Comparison of ENCODE assay signal across 8 mouse cellular contexts in genomic region chr4:106939223-106939918, GRCm38 (mm10). TPM values are rescaled to one million over a fixed set of nuclear protein-coding genes. Genes with fewer than 3 reads are reported as not detected.
DNase-seq lines count a peak whose midpoint lies in the region; ATAC-seq lines count a peak whose summit lies in the region.

No protein-coding gene starts in this region.

- H3K27me3 ChIP-seq in heart, embryonic 15.5 days: no peaks in the 10 kb centered on the region
- no peaks in the 10 kb centered on the region for H3K27me3 ChIP-seq in midbrain, embryonic 12.5 days

- DNase-seq in urinary bladder, postnatal 14 days (ENCODE audit: low spot score): peak; percentile 63
- DNase-seq in urinary bladder, adult 2 months (ENCODE audit: low spot score): no peak
- DNase-seq in cerebellum, adult 9-11 months: peak; percentile 86
- DNase-seq in kidney, postnatal 25 days: peak; percentile 88 to 93
- no peak for DNase-seq in c-Kit-positive CD71-positive TER-119-positive erythroid progenitor cells, embryonic 14.5 days (ENCODE audit: low spot score)

- no peak overlapping the region for H3K4me2 ChIP-seq in heart, embryonic 15.5 days
- peak overlapping the region; percentile 38 for H3K4me2 ChIP-seq in midbrain, embryonic 12.5 days (replicated peaks)

- 0 out of 2 replicates have a peak overlapping the region, but pooled peaks have one; percentile 24 for H3K9ac ChIP-seq in heart, embryonic 15.5 days
- H3K9ac ChIP-seq in midbrain, embryonic 12.5 days (replicated peaks): peak overlapping the region; percentile 47; the same call in 1 of the 2 replicates

- no peak overlapping the region for H3K4me3 ChIP-seq in heart, embryonic 15.5 days
- H3K4me3 ChIP-seq in midbrain, embryonic 12.5 days: 0 out of 2 replicates have a peak overlapping the region, but pooled peaks have one; percentile 8

- H3K36me3 ChIP-seq in heart, embryonic 15.5 days: no peaks in the 10 kb centered on the region
- H3K36me3 ChIP-seq in midbrain, embryonic 12.5 days: peaks cover 5% of the 10 kb centered on the region; the same call in 1 of the 2 replicates

- peak overlapping the region; percentile 72 for H3K27ac ChIP-seq in heart, embryonic 15.5 days
- peak overlapping the region; percentile 96 for H3K27ac ChIP-seq in midbrain, embryonic 12.5 days (replicated peaks)

- no peaks in the 10 kb centered on the region for H3K9me3 ChIP-seq in heart, embryonic 15.5 days (replicated peaks)
- no peaks in the 10 kb centered on the region for H3K9me3 ChIP-seq in midbrain, embryonic 12.5 days

- H3K4me1 ChIP-seq in heart, embryonic 15.5 days (replicated peaks): peaks cover 89% of the 10 kb centered on the region
- H3K4me1 ChIP-seq in midbrain, embryonic 12.5 days: peaks cover 98% of the 10 kb centered on the region

- 24% methylated on average over 6 of the region's 6 CpGs for WGBS in heart, embryonic 15.5 days
- 8% methylated on average over 6 of the region's 6 CpGs for WGBS in midbrain, embryonic 12.5 days

- peak; percentile 59 for ATAC-seq in heart, embryonic 15.5 days (replicated peaks; ENCODE audit: insufficient number of reproducible peaks, insufficient read depth, low FRiP score, low read depth)
- peak; percentile 85 for ATAC-seq in midbrain, embryonic 12.5 days (ENCODE audit: low FRiP score, low read depth)
- no peak for ATAC-seq in activated CD4-positive, CD25-positive, alpha-beta regulatory T cell, adult 4 months

RNA-seq across cellular contexts. Expression of gene Ssbp3, which starts 28.9 kb away (rescaled TPM):
- polyA plus RNA-seq in urinary bladder, adult 2 months (2012; rRNA removed): 59.0 and 71.8 TPM in 2 replicates
- polyA plus RNA-seq in heart, embryonic 15.5 days (2015; fragmentation: Nextera tagmentation; extraction: Ambion mirVana): 53.3 and 69.1 TPM in 2 replicates
- 277 and 309 TPM in 2 replicates for polyA plus RNA-seq in midbrain, embryonic 12.5 days (2016; fragmentation: Nextera tagmentation; extraction: Ambion mirVana)
- 10 to 100 TPM; 42.9 to 48.0 TPM for polyA plus RNA-seq in activated CD4-positive, CD25-positive, alpha-beta regulatory T cell, adult 4 months (2017; shearing (Covaris generic))

Comparison
In these comparisons a context has a peak if more than half of its experiments do, and no peak if none do; other contexts are left out.
1. DNase-seq: peak in urinary bladder, postnatal 14 days (single experiment), cerebellum, adult 9-11 months (single experiment) and kidney, postnatal 25 days (2 of 2); none in urinary bladder, adult 2 months (single experiment) and c-Kit-positive CD71-positive TER-119-positive erythroid progenitor cells, embryonic 14.5 days (single experiment).